Mouse (Mus musculus) olfactory bulb, adult 2 months (tissue): ENCODE measurements around the gene Fgfr2.

Experiments
- CTCF ChIP-seq: fragments of 200-500 bp; IDR thresholded peaks from 2 replicates; pipeline ENCODE4 v1.5.1; 2012; ENCODE audit warnings: low read depth, mild to moderate bottlenecking, low read length, moderate library complexity; ENCODE audit not compliant: insufficient read depth
- POLR2A ChIP-seq: fragments of 200-500 bp; IDR thresholded peaks from 2 replicates; pipeline ENCODE4 v1.6.1; 2012; ENCODE audit warnings: mild to moderate bottlenecking, low read depth, low read length, moderate library complexity; ENCODE audit not compliant: insufficient read depth

GRCm38 (mm10) chr7:131966916-131967494 lies 1156.1 kb downstream of the Fgfr2 start:
- no peak for TF ChIP-seq CTCF
- no peak for TF ChIP-seq POLR2A
